Mouse (Mus musculus): ENCODE results near the gene T2.
"Not testable (repeated sequence)": the region's sequence is repeated elsewhere in the genome, so short reads cannot be mapped to it uniquely, and the experiment has no call there.

The T2 gene

GRCm38 (mm10) chr17:8355692-8356091, at the start of gene T2:
T2 (plus strand) TSS chr17:8355992.
- no peak for DNase-seq

GRCm38 (mm10) chr17:8310838-8311614, 44.8 kb upstream of the T2 start, which contains the start of gene Sft2d1:
Sft2d1 (plus strand) TSS chr17:8311102.
- peak; percentile 98 for DNase-seq

GRCm38 (mm10) chr17:8311751-8312150, 44.0 kb upstream of the T2 start:
- no peak for DNase-seq

- no peak for DNase-seq
These were observed 41.8 kb upstream of the T2 start for GRCm38 (mm10) chr17:8313976-8314375.

- peak; percentile 26 to 50 for DNase-seq
These were observed 39.5 kb upstream of the T2 start for GRCm38 (mm10) chr17:8316251-8316650.

GRCm38 (mm10) chr17:8326877-8327276, 28.9 kb upstream of the T2 start:
- DNase-seq: not testable (repeated sequence)

GRCm38 (mm10) chr17:8328511-8329174, 27.1 kb upstream of the T2 start:
- DNase-seq: peak; percentile 26 to 49

GRCm38 (mm10) chr17:8330602-8331001, 25.2 kb upstream of the T2 start:
- DNase-seq: no peak

GRCm38 (mm10) chr17:8337159-8337558, 18.6 kb upstream of the T2 start, which contains the start of gene Prr18:
Prr18 (plus strand) TSS chr17:8337459.
- not testable (repeated sequence) for DNase-seq

- DNase-seq: peak; percentile 67 to 76
These were observed 16.0 kb upstream of the T2 start for GRCm38 (mm10) chr17:8339666-8340374.

- peak; percentile 79 to 83 for DNase-seq
These were observed 15.1 kb upstream of the T2 start for GRCm38 (mm10) chr17:8340407-8341359.

GRCm38 (mm10) chr17:8341360-8341963, 14.3 kb upstream of the T2 start:
- peak; percentile 45 to 48 for DNase-seq

GRCm38 (mm10) chr17:8342706-8343105, 13.1 kb upstream of the T2 start:
- DNase-seq: no peak

GRCm38 (mm10) chr17:8343416-8343815, 12.4 kb upstream of the T2 start:
- DNase-seq: peak; percentile 56 to 70

- DNase-seq: no peak
These were observed 8.0 kb upstream of the T2 start for GRCm38 (mm10) chr17:8347765-8348285.

GRCm38 (mm10) chr17:8348941-8349340, 6.9 kb upstream of the T2 start:
- DNase-seq: no peak

- DNase-seq: no peak
These were observed 4.7 kb upstream of the T2 start for GRCm38 (mm10) chr17:8351088-8351487.

GRCm38 (mm10) chr17:8357498-8357897, 1.7 kb downstream of the T2 start:
- DNase-seq: no peak

GRCm38 (mm10) chr17:8360876-8361275, 5.1 kb downstream of the T2 start:
- no peak for DNase-seq

- peak in 1 of 2 experiments; percentile 44 for DNase-seq
These were observed 5.7 kb downstream of the T2 start for GRCm38 (mm10) chr17:8361281-8362103.
